Mouse (Mus musculus) erythroblast, embryonic 14.5 days (primary cell): ENCODE measurements around the gene Dip2b. TPM values are rescaled to one million over a fixed set of nuclear protein-coding genes. Genes with fewer than 3 reads are reported as not detected.
"Not testable (repeated sequence)": the region's sequence is repeated elsewhere in the genome, so short reads cannot be mapped to it uniquely, and the experiment has no call there.

Experiments used
- H3K27me3 ChIP-seq: 2 replicates; pipeline ENCODE4 v1.6.1; 2012; ENCODE audit warnings: inconsistent platforms; ENCODE audit not compliant: control insufficient read depth
- H3K36me3 ChIP-seq: 2 replicates; pipeline ENCODE4 v1.6.1; 2012; ENCODE audit warnings: mild to moderate bottlenecking, inconsistent platforms; ENCODE audit not compliant: control insufficient read depth
- H3K4me1 ChIP-seq: 2 replicates; pipeline ENCODE4 v1.6.1; 2012; ENCODE audit warnings: inconsistent platforms; ENCODE audit not compliant: control insufficient read depth
- H3K4me3 ChIP-seq: replicated peaks from 2 replicates; pipeline ENCODE3; 2012; ENCODE audit warnings: moderate library complexity, mild to moderate bottlenecking, inconsistent platforms
- H3K9me3 ChIP-seq: 2 replicates; pipeline ENCODE4 v1.6.1; 2012; ENCODE audit warnings: low read length, inconsistent platforms, mixed read lengths; ENCODE audit not compliant: control insufficient read depth
- GATA1 ChIP-seq: IDR thresholded peaks from 2 replicates; pipeline ENCODE4 v1.6.1; 2012; ENCODE audit warnings: low read length, inconsistent platforms, mixed read lengths
- TAL1 ChIP-seq: IDR thresholded peaks from 3 replicates; pipeline ENCODE4 v1.6.1; 2012; ENCODE audit warnings: low read length, inconsistent platforms, mixed read lengths
- polyA plus RNA-seq: library from polyadenylated mRNA; stranded (reverse); fragments of >175 nt; gene quantifications from 2 replicates; pipeline ENCODE4 v1.2.3, GENCODE M21; 2012

Dip2b gene
- polyA plus RNA-seq, 1 experiment: 0.03 TPM

DNA sequence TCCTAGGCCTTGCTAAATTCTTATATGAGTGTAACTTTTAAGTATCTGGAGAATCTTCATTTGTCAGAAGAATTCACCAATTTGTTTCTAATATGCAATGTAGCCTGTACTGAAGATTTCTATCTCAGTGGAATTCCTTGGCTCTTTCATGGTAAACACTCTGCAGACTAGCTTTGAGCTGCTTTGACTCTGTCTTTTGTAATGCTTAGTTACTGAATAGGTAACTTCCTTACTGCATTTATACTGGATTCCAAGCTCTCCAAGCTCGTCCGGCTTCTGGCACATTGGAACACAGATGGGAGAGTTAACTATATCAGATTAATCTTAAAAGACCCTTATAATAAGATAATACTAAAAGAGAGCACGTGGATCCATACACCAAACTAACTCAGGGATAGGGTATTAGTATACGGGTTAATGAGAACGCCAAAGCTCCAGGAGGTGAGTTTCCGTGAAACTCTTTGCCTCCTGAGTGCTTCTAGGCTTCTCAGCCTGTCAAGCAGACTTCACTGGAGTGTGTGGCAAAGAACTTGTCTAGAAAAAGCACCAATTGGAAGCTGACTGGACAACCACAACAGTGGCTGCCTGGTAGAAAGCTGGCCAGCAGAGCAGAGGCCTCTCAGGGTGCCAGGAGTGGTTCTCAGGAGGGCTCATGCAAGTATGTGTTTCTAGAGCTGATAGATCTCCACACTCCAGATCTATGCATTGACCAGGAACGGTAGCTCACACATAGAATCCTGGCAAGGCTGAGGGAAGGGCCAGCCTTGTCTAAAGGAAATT is 220.4 kb downstream of the Dip2b start:
- peaks cover 88% of the 10 kb centered on the region for H3K36me3 ChIP-seq
- H3K9me3 ChIP-seq: no peaks in the 10 kb centered on the region
- no peaks in the 10 kb centered on the region for H3K27me3 ChIP-seq
- H3K4me1 ChIP-seq: peaks cover 2% of the 10 kb centered on the region; the same call in 1 of the 2 replicates
- no peak for TF ChIP-seq TAL1
- no peak for TF ChIP-seq GATA1
- H3K4me3 ChIP-seq: no peak overlapping the region

DNA sequence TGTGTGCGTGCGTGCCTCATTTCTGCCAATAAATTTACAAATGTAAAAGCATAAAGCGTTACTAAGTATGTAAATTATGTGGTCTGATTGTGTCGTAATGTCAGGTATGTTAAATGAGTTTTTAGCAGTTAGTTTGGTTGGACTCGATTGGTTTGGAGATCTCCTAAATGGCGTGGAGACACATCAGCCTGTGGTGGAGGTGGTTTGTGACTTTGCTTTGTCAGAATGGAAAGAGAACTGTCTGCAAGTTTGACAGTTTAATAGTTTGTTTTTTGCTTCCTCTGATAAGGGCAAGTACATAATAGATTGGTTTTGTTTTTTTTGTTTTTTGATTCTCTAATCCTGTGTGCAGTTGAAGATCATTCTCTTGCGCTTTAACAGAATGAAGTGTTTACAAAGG is 221.9 kb downstream of the Dip2b start:
- H3K4me3 ChIP-seq, H3K4me1 ChIP-seq, H3K27me3 ChIP-seq, H3K9me3 ChIP-seq: not testable (repeated sequence)
- peaks cover 73% of the 10 kb centered on the region for H3K36me3 ChIP-seq

- H3K4me3 ChIP-seq: no peak overlapping the region
These were observed 224.9 kb downstream of the Dip2b start for GRCm38 (mm10) chr15:100263246-100263905.

DNA sequence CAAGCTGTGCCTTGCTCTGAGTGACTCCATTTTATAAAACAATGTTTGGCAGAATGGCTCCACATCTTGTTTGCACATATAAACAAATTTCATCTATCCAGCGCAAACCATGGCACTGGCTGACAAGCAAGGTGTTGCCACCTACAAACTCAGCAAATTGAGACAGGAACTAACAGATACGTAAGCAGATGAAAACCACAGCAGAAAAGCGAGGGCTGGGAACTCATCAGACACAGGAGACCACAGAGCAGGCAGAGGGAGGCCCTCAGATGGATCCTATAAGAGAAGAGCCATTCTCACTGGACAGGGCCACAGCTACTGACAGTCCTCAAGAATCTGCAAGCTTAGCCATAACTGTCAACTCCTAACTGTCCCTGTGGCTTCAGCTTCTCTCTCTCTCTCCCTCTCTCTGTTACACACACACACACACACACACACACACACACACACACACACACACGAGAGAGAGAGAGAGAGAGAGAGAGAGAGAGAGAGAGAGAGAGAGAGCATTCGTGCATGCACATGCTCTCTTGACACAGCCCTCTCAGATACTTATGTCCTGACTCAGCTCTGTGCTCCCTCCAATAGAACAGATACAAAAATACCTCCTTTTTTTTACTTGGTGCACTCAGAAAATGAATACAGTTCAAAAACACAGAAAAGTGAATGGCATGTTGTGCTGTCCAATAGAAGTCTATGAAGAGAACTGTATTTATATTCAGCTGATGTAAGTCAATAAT is 227.3 kb downstream of the Dip2b start:
- TF ChIP-seq TAL1: no peak
- peaks cover 2% of the 10 kb centered on the region; the same call in 1 of the 2 replicates for H3K9me3 ChIP-seq
- H3K36me3 ChIP-seq: peaks cover 22% of the 10 kb centered on the region
- no peak overlapping the region for H3K4me3 ChIP-seq
- no peaks in the 10 kb centered on the region; the same call in 1 of the 2 replicates for H3K27me3 ChIP-seq
- H3K4me1 ChIP-seq: no peaks in the 10 kb centered on the region

More at GRCm38 (mm10) chr15:100263246-100263905, 224.9 kb downstream of the Dip2b start:
- Histone ChIP-seq H3K36me3 (peaks cover 43% of the 10 kb centered on the region), H3K27me3 (no peaks in the 10 kb centered on the region), H3K9me3 (peaks cover 2% of the 10 kb centered on the region; the same call in 1 of the 2 replicates), H3K4me1 (no peaks in the 10 kb centered on the region)
- TF ChIP-seq GATA1 (no peak), TAL1 (no peak)

DNA sequence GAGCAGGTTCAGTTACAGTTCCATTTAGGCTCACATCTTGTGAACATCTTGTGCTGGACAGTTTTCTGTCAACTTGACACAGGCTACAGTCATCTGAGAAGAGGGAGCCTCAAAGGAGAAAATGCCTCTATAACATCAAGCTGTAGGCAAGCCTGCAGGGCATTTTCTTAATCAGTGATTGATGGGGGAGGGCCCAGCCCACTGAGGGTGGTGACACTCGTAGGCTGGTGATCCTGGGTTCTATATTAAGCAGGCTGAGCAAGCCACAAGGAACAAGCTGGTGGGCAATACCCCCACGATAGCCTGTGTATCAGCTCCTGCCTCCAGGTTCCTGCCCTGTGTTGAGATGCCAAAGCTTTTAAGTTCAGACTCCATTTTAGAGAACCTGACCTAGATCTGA is 230.5 kb downstream of the Dip2b start:
- no peaks in the 10 kb centered on the region for H3K4me1 ChIP-seq
- H3K27me3 ChIP-seq: no peaks in the 10 kb centered on the region; the same call in 1 of the 2 replicates
- peaks cover 4% of the 10 kb centered on the region; the same call in 1 of the 2 replicates for H3K9me3 ChIP-seq
- no peak overlapping the region for H3K4me3 ChIP-seq
- H3K36me3 ChIP-seq: no peaks in the 10 kb centered on the region
- TF ChIP-seq TAL1 (no peak), GATA1 (no peak)

Other genes with a start within 250 kb of the Dip2b start
- 0.01 TPM in 1 of 2 replicates, not detected in the other for gene Lima1, start 163.2 kb upstream of the Dip2b start, polyA plus RNA-seq
- gene Fam186a, start 71.6 kb upstream of the Dip2b start, polyA plus RNA-seq: not detected in 2 replicates
- 0.04 and 0.12 TPM in 2 replicates for gene Larp4, start 68.6 kb upstream of the Dip2b start, polyA plus RNA-seq
- gene Atf1, start 189.2 kb downstream of the Dip2b start, polyA plus RNA-seq: 6.3 and 6.7 TPM in 2 replicates
- not detected in 2 replicates for gene Tmprss12, start 242.2 kb downstream of the Dip2b start, polyA plus RNA-seq